Mouse (Mus musculus): ENCODE data around the gene Idh1. TPM values are rescaled to one million over a fixed set of nuclear protein-coding genes. Genes with fewer than 3 reads are reported as not detected.

The Idh1 gene
- total and polyA plus RNA-seq, 3 experiments, result 19.3 to 26.7 TPM; not detected in 1

DNA sequence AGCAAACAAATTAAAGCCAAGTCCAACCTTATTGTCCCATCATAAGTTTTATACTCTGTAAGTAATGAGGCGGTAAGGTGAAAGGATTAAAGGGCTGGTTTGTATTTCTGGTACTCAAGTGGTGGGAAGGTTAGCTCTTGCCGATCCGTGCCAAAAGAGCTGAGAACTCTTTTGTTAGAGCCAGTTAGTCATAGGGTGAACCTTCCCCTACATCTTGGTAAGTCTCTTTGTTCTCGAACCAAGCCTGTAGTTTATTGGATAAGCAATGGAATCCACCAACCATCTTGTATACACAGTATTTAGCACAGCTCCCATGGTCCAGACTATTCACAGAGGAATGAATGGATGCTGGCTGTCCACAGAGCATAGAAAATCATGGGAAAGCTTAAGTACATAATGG is 14.7 kb downstream of the Idh1 start:
- peaks cover 9 to 20% of the 10 kb centered on the region in 2 experiments for H3K4me1 ChIP-seq (ENCODE audit: control insufficient read depth in 1 of 2, insufficient read depth in 2 of 2, low read length in 2 of 2)
- no peaks in the 10 kb centered on the region for H3K79me2 ChIP-seq (ENCODE audit: control insufficient read depth, insufficient read depth, low read length, poor library complexity)
- DNase-seq (ENCODE audit: low read depth, low spot score), result no peak
- no peaks in the 10 kb centered on the region for H3K27me3 ChIP-seq (ENCODE audit: control insufficient read depth in 1 of 2, insufficient read depth in 2 of 2, low read length in 2 of 2)
- no peak overlapping the region for H3K9ac ChIP-seq (ENCODE audit: control insufficient read depth, low read depth, low read length, poor library complexity, severe bottlenecking)
- H3K9me3 ChIP-seq (replicated peaks; ENCODE audit: insufficient read depth, low read length), result no peaks in the 10 kb centered on the region
- no peak overlapping the region for H3K27ac ChIP-seq (ENCODE audit: control insufficient read depth, low read depth, low read length)
- no peak for TF ChIP-seq BHLHE40 (IDR thresholded peaks at IDR 0.05; ENCODE audit: borderline replicate concordance, low read depth, low read length)
- no peak for TF ChIP-seq MAZ (IDR thresholded peaks at IDR 0.05; ENCODE audit: low read depth, low read length)
- TF ChIP-seq ZC3H11A (IDR thresholded peaks at IDR 0.05; ENCODE audit: low read depth, low read length), result no peak
- TF ChIP-seq MAX (IDR thresholded peaks at IDR 0.05; ENCODE audit: low read length), result no peak
- no peak for TF ChIP-seq POLR2AphosphoS5 (IDR thresholded peaks at IDR 0.05; ENCODE audit: borderline replicate concordance, low read depth, low read length)
- no peak for TF ChIP-seq SIN3A (IDR thresholded peaks at IDR 0.05; ENCODE audit: low read length)
- no peak for TF ChIP-seq MXI1 (IDR thresholded peaks at IDR 0.05; ENCODE audit: low read depth, low read length)
- no peak for TF ChIP-seq SMC3 (IDR thresholded peaks at IDR 0.05; ENCODE audit: low read depth, low read length)
- no peak for TF ChIP-seq E2F4 (IDR thresholded peaks at IDR 0.05; ENCODE audit: borderline replicate concordance, low read depth, low read length)
- TF ChIP-seq TAL1 (IDR thresholded peaks at IDR 0.05; ENCODE audit: low read length), result no peak
- peaks cover 0 to 31% of the 10 kb centered on the region in 2 experiments; a peak in 2 of 4 replicates for H3K36me3 ChIP-seq (ENCODE audit: control insufficient read depth in 1 of 2, insufficient read depth in 2 of 2, low read length in 2 of 2)
- H3K4me3 ChIP-seq (ENCODE audit: control insufficient read depth in 1 of 2, insufficient read depth in 1 of 2, low read depth in 2 of 2, low read length in 2 of 2), result no peak overlapping the region

DNA sequence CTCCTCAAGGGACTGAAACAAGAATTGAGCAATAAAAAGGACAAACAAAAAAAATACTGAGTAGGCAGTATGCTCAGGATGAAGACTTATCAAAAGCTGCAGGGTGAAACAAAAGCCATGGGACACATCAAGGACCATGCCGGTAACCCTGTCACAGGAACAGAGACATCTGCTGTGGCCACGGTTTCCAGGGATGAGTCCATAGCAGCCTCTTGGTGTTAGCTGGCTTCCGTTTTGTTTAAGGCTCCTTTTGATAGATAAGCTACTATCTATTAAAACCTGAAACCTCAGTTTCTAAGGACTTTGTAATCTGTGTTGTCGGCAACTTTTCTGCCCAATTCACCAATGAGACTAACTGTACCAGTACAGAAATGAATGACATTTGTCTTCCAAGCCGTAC is 16.4 kb downstream of the Idh1 start:
- Histone ChIP-seq H3K4me1 (ENCODE audit: control insufficient read depth in 1 of 2, insufficient read depth in 2 of 2, low read length in 2 of 2) (peaks cover 9 to 20% of the 10 kb centered on the region in 2 experiments), H3K36me3 (ENCODE audit: control insufficient read depth in 1 of 2, insufficient read depth in 2 of 2, low read length in 2 of 2) (peaks cover 0 to 23% of the 10 kb centered on the region in 2 experiments; a peak in 2 of 4 replicates), H3K4me3 (ENCODE audit: control insufficient read depth in 1 of 2, insufficient read depth in 1 of 2, low read depth in 2 of 2, low read length in 2 of 2) (no peak overlapping the region), H3K79me2 (ENCODE audit: control insufficient read depth, insufficient read depth, low read length, poor library complexity) (no peaks in the 10 kb centered on the region), H3K27ac (ENCODE audit: control insufficient read depth, low read depth, low read length) (peak overlapping the region; percentile 71), H3K9ac (ENCODE audit: control insufficient read depth, low read depth, low read length, poor library complexity, severe bottlenecking) (no peak overlapping the region), H3K9me3 (replicated peaks; ENCODE audit: insufficient read depth, low read length) (no peaks in the 10 kb centered on the region), H3K27me3 (ENCODE audit: control insufficient read depth in 1 of 2, insufficient read depth in 2 of 2, low read length in 2 of 2) (no peaks in the 10 kb centered on the region)
- DNase-seq (ENCODE audit: low read depth, low spot score), result peak; percentile 95
- TF ChIP-seq ZKSCAN1 (IDR thresholded peaks at IDR 0.05; ENCODE audit: low read depth, low read length) (no peak), MAFK (IDR thresholded peaks at IDR 0.05; ENCODE audit: borderline replicate concordance, low read depth, low read length) (no peak; the same call in 1 of the 2 replicates), UBTF (IDR thresholded peaks at IDR 0.05; ENCODE audit: borderline replicate concordance, insufficient read depth, low read depth, low read length) (no peak), MAZ (IDR thresholded peaks at IDR 0.05; ENCODE audit: low read depth, low read length) (no peak), TBP (IDR thresholded peaks at IDR 0.05; ENCODE audit: low read depth, low read length) (no peak), MYB (IDR thresholded peaks at IDR 0.05; ENCODE audit: low read depth, low read length) (no peak), NELFE (IDR thresholded peaks at IDR 0.05; ENCODE audit: low read depth, low read length) (no peak), USF1 (IDR thresholded peaks at IDR 0.05; ENCODE audit: low read depth, low read length) (no peak), ZC3H11A (IDR thresholded peaks at IDR 0.05; ENCODE audit: low read depth, low read length) (no peak), MYC (IDR thresholded peaks at IDR 0.05; ENCODE audit: low read depth, low read length) (no peak), CTCF (IDR thresholded peaks at IDR 0.05 in 2 of 3, conservative IDR thresholded peaks at IDR 0.05 in 1 of 3; ENCODE audit: control insufficient read depth in 1 of 3, insufficient read depth in 1 of 3, low read depth in 2 of 3, low read length in 3 of 3, poor library complexity in 1 of 3, severe bottlenecking in 1 of 3) (no peak), JUND (IDR thresholded peaks at IDR 0.05; ENCODE audit: low read depth, low read length) (no peak), SMC3 (IDR thresholded peaks at IDR 0.05; ENCODE audit: low read depth, low read length) (no peak), KAT2A (conservative IDR thresholded peaks at IDR 0.05; ENCODE audit: low read depth, low read length) (no peak), ZMIZ1 (IDR thresholded peaks at IDR 0.05; ENCODE audit: low read depth, low read length) (no peak), ETS1 (IDR thresholded peaks at IDR 0.05; ENCODE audit: low read depth, low read length) (peak; percentile 81), POLR2A (IDR thresholded peaks at IDR 0.05; ENCODE audit: control insufficient read depth in 1 of 2, insufficient read depth in 1 of 2, low read depth in 1 of 2, low read length in 2 of 2, poor library complexity in 1 of 2) (no peak), SIN3A (IDR thresholded peaks at IDR 0.05; ENCODE audit: low read length) (peak; percentile 66), CHD2 (IDR thresholded peaks at IDR 0.05; ENCODE audit: low read length) (no peak), CHD1 (IDR thresholded peaks at IDR 0.05; ENCODE audit: low read depth, low read length) (no peak), ZNF384 (IDR thresholded peaks at IDR 0.05; ENCODE audit: low read depth, low read length) (0 out of 2 replicates have a peak, but pooled peaks have one; percentile 1), POLR2AphosphoS5 (IDR thresholded peaks at IDR 0.05; ENCODE audit: borderline replicate concordance, low read depth, low read length) (no peak), GATA1 (IDR thresholded peaks at IDR 0.05; ENCODE audit: low read depth, low read length) (peak; percentile 88), MAX (IDR thresholded peaks at IDR 0.05; ENCODE audit: low read length) (no peak), E2F4 (IDR thresholded peaks at IDR 0.05; ENCODE audit: borderline replicate concordance, low read depth, low read length) (no peak), ELF1 (IDR thresholded peaks at IDR 0.05; ENCODE audit: low read depth, low read length) (no peak), GABPA (IDR thresholded peaks at IDR 0.05; ENCODE audit: low read depth, low read length) (no peak), TCF12 (IDR thresholded peaks at IDR 0.05; ENCODE audit: low read depth, low read length) (peak; percentile 84)
